Comparison of ENCODE assay signal across 9 mouse cellular contexts in the genomic region with DNA sequence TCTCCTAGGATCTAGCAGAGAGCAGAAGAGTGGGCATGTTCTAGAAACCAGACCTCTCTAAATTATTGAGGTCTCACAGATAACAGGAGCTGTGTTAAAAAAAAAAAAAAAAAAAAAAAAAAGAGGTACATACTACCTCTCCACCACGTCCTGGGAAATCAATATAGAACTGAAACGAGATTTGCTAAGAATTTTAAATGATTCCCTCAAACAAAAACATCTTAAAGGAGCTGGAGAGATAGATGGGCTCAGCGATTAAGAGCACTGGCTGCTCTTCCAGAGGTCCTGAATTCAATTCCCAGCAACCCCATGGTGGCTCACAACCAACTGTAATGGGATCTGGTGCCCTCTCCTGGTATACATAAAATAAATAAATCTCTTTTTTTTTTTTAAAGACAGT. TPM values are rescaled to one million over a fixed set of nuclear protein-coding genes. Genes with fewer than 3 reads are reported as not detected.
DNase-seq lines count a peak whose midpoint lies in the region; ATAC-seq and TF ChIP-seq lines count a peak whose summit lies in the region.
"Had no signal": no experiment of that assay in that cellular context is flagged by ENCODE, and none has a peak within 500 bp of the region (broad histone marks: within the 10 kb centered on the region; RNA-seq: fewer than 3 reads in every experiment).

No protein-coding gene starts in this region.

- peak overlapping the region; percentile 53 for H3K4me2 ChIP-seq in CH12.LX (ENCODE audit: insufficient read depth, low read depth, poor library complexity, severe bottlenecking)
- H3K4me2 ChIP-seq in forebrain, embryonic 15.5 days (replicated peaks), result peak overlapping the region; percentile 56
- peak overlapping the region; percentile 90 for H3K4me2 ChIP-seq in liver, embryonic 16.5 days (ENCODE audit: low read depth, low read length)

- no peak; the same call in 1 of the 2 replicates for TF ChIP-seq RAD21 in CH12.LX (IDR thresholded peaks at IDR 0.05; ENCODE audit: low read depth, low read length)

- peaks cover 0 to 4% of the 10 kb centered on the region in 2 experiments for H3K36me3 ChIP-seq in CH12.LX (replicated peaks in 1 of 2; ENCODE audit: control insufficient read depth in 1 of 2, insufficient read depth in 1 of 2, low read length in 1 of 2)
- H3K36me3 ChIP-seq in forebrain, embryonic 15.5 days, result no peaks in the 10 kb centered on the region
- H3K36me3 ChIP-seq in liver, embryonic 16.5 days (ENCODE audit: control insufficient read depth, insufficient read depth), result no peaks in the 10 kb centered on the region

- intact Hi-C loops in heart, postnatal 10 days (cut with DNase I), result no loop called here
- intact Hi-C loops in left cerebral cortex, postnatal 4 days (cut with DNase I), result no loop called here

- DNase-seq in heart, adult 11 months, result peak; percentile 56
- no peak for DNase-seq in heart, postnatal 10 days
- no peak for DNase-seq in CH12.LX (ENCODE audit: extremely low read depth)
- DNase-seq in ovary, postnatal 36 days (ENCODE audit: low spot score), result no peak
- DNase-seq in layer of hippocampus, adult 8-10 months (ENCODE audit: low spot score in 2 of 2), result no peak
- no peak for DNase-seq in left cerebral cortex, postnatal 4 days
- DNase-seq: gastrocnemius, postnatal 25 days had no signal

- dilution Hi-C loops in CH12.LX (cut with MboI; ENCODE audit: extremely low pct_ligation_motif_present, extremely low pct_unique_long_range_greater_than_20kb, low sequenced_read_pairs), result no loop called here

- WGBS in forebrain, embryonic 15.5 days, result 71% methylated on average over 3 of the region's 3 CpGs
- 51% methylated on average over 3 of the region's 3 CpGs for WGBS in liver, embryonic 16.5 days (ENCODE audit: insufficient replicate concordance)

- TF ChIP-seq EP300 in CH12.LX (IDR thresholded peaks at IDR 0.05; ENCODE audit: low read length), result no peak

- peak overlapping the region; percentile 67; the same call in 1 of the 2 replicates for H3K27ac ChIP-seq in CH12.LX (ENCODE audit: insufficient read depth, low read depth)
- peak overlapping the region; percentile 96 for H3K27ac ChIP-seq in forebrain, embryonic 15.5 days (replicated peaks)
- H3K27ac ChIP-seq in liver, embryonic 16.5 days (ENCODE audit: low read length), result peak overlapping the region; percentile 87

- H3K27me3 ChIP-seq in CH12.LX (replicated peaks), result no peaks in the 10 kb centered on the region
- H3K27me3 ChIP-seq in forebrain, embryonic 15.5 days, result no peaks in the 10 kb centered on the region
- H3K27me3 ChIP-seq in liver, embryonic 16.5 days (ENCODE audit: control insufficient read depth, insufficient read depth, low read depth, low read length), result no peaks in the 10 kb centered on the region

- H3K9me3 ChIP-seq in CH12.LX (replicated peaks; ENCODE audit: low read length), result no peaks in the 10 kb centered on the region
- no peaks in the 10 kb centered on the region for H3K9me3 ChIP-seq in forebrain, embryonic 15.5 days
- H3K9me3 ChIP-seq in liver, embryonic 16.5 days (replicated peaks; ENCODE audit: control insufficient read depth, low read length), result no peaks in the 10 kb centered on the region

- no peak for TF ChIP-seq POLR2A in CH12.LX (IDR thresholded peaks at IDR 0.05; ENCODE audit: low read depth, low read length)

- peaks cover 0 to 28% of the 10 kb centered on the region in 2 experiments; a peak in 2 of 4 replicates for H3K4me1 ChIP-seq in CH12.LX (ENCODE audit: control insufficient read depth in 1 of 2, insufficient read depth in 2 of 2)
- H3K4me1 ChIP-seq in forebrain, embryonic 15.5 days, result peaks cover 22% of the 10 kb centered on the region
- H3K4me1 ChIP-seq in liver, embryonic 16.5 days (ENCODE audit: control insufficient read depth, low read depth, low read length), result peaks cover 11% of the 10 kb centered on the region

- H3K4me3 ChIP-seq in CH12.LX (replicated peaks in 1 of 3; ENCODE audit: low read depth in 2 of 3, low read length in 2 of 3, poor library complexity in 1 of 3), result peak overlapping the region; percentile 60 to 75 (median 75)
- peak overlapping the region; percentile 80 for H3K4me3 ChIP-seq in forebrain, embryonic 15.5 days
- H3K4me3 ChIP-seq in liver, embryonic 16.5 days (ENCODE audit: low read depth, low read length), result peak overlapping the region; percentile 76

- peak overlapping the region; percentile 79 for H3K9ac ChIP-seq in CH12.LX (ENCODE audit: insufficient read depth, low read depth)
- peak overlapping the region; percentile 67; the same call in 1 of the 2 replicates for H3K9ac ChIP-seq in forebrain, embryonic 15.5 days (replicated peaks)
- H3K9ac ChIP-seq in liver, embryonic 16.5 days (ENCODE audit: low read depth, low read length), result peak overlapping the region; percentile 79

- ATAC-seq in forebrain, embryonic 15.5 days (replicated peaks), result no peak
- ATAC-seq in liver, embryonic 16.5 days (ENCODE audit: low read depth), result no peak

- in situ Hi-C loops in CH12.LX (cut with MboI; ENCODE audit: low pct_ligation_motif_present, low pct_unique_long_range_greater_than_20kb, low sequenced_read_pairs), result no loop called here

- TF ChIP-seq CTCF in CH12.LX (conservative IDR thresholded peaks at IDR 0.05 in 1 of 2, IDR thresholded peaks at IDR 0.05 in 1 of 2; ENCODE audit: low read depth in 2 of 2, low read length in 2 of 2), result 0 out of 4 replicates have a peak, but pooled peaks of 1 of the 2 experiments have one; percentile 18

- peaks cover 26% of the 10 kb centered on the region for H3K79me2 ChIP-seq in CH12.LX (replicated peaks; ENCODE audit: control insufficient read depth, extremely low read depth, insufficient read depth, poor library complexity, severe bottlenecking)

TF ChIP-seq in CH12.LX, 34 proteins besides CTCF, POLR2A, EP300 and RAD21:
- TF ChIP-seq SMC3 (IDR thresholded peaks at IDR 0.05; ENCODE audit: low read depth, low read length), result 0 out of 2 replicates have a peak, but pooled peaks have one; percentile 3
- TF ChIP-seq ZNF384 (IDR thresholded peaks at IDR 0.05; ENCODE audit: low read depth, low read length), result peak; percentile 79
- TF ChIP-seq JUN (IDR thresholded peaks at IDR 0.05; ENCODE audit: insufficient read depth, low read depth, low read length), result no peak

RNA-seq across cellular contexts. Expression of a gene that starts 1.1 kb away (rescaled TPM):
- 10 to 100 TPM; 55.2 to 58.0 TPM for total RNA-seq in heart, postnatal 10 days (2021)
- total RNA-seq in CH12.LX (2012; rRNA removed), result 13.2 and 18.3 TPM in 2 replicates
- 20.3 and 23.7 TPM in 2 replicates for total RNA-seq in CH12.LX (2014; rRNA removed)
- 26.1 and 38.5 TPM in 2 replicates for polyA plus RNA-seq in CH12.LX (2012; ENCODE audit: insufficient read length, low read depth)
- 52.9 and 54.1 TPM in 2 replicates for polyA plus RNA-seq in forebrain, embryonic 15.5 days (2015; fragmentation: Nextera tagmentation; extraction: Ambion mirVana)
- polyA plus RNA-seq in liver, embryonic 16.5 days (2015; fragmentation: Nextera tagmentation; extraction: Ambion mirVana), result 24.8 and 25.2 TPM in 2 replicates
- 10 to 100 TPM; 29.8 to 36.9 (median 33.5) TPM for total RNA-seq in layer of hippocampus, adult 8-10 months (2022)
- 10 to 100 TPM; 36.7 to 39.0 TPM for total RNA-seq in left cerebral cortex, postnatal 4 days (2021)

RNA-seq across cellular contexts. Expression of a gene that starts 1.1 kb away (rescaled TPM):
- 10 to 100 TPM; 39.9 to 40.5 TPM for total RNA-seq in heart, postnatal 10 days (2021)
- total RNA-seq in CH12.LX (2012; rRNA removed), result 24.6 and 27.3 TPM in 2 replicates
- 23.9 and 25.0 TPM in 2 replicates for total RNA-seq in CH12.LX (2014; rRNA removed)
- 34.3 and 37.1 TPM in 2 replicates for polyA plus RNA-seq in CH12.LX (2012; ENCODE audit: insufficient read length, low read depth)
- polyA plus RNA-seq in forebrain, embryonic 15.5 days (2015; fragmentation: Nextera tagmentation; extraction: Ambion mirVana), result 24.2 and 24.7 TPM in 2 replicates
- 14.0 and 14.5 TPM in 2 replicates for polyA plus RNA-seq in liver, embryonic 16.5 days (2015; fragmentation: Nextera tagmentation; extraction: Ambion mirVana)
- 10 to 100 TPM; 41.6 to 49.2 (median 45.3) TPM for total RNA-seq in layer of hippocampus, adult 8-10 months (2022)
- 10 to 100 TPM; 39.4 to 41.2 TPM for total RNA-seq in left cerebral cortex, postnatal 4 days (2021)

RNA-seq across cellular contexts. Expression of a gene that starts 44.8 kb away (rescaled TPM):
- 10 to 100 TPM; 40.8 to 42.2 TPM for total RNA-seq in heart, postnatal 10 days (2021)
- total RNA-seq in CH12.LX (2012; rRNA removed), result 17.1 and 22.7 TPM in 2 replicates
- total RNA-seq in CH12.LX (2014; rRNA removed), result 9.6 and 12.2 TPM in 2 replicates
- 109 and 118 TPM in 2 replicates for polyA plus RNA-seq in CH12.LX (2012; ENCODE audit: insufficient read length, low read depth)
- polyA plus RNA-seq in forebrain, embryonic 15.5 days (2015; fragmentation: Nextera tagmentation; extraction: Ambion mirVana), result 16.7 and 19.6 TPM in 2 replicates
- 49.5 and 56.3 TPM in 2 replicates for polyA plus RNA-seq in liver, embryonic 16.5 days (2015; fragmentation: Nextera tagmentation; extraction: Ambion mirVana)
- total RNA-seq in layer of hippocampus, adult 8-10 months (2022), result 10 to 100 TPM; 23.5 to 41.9 (median 32.6) TPM
- total RNA-seq in left cerebral cortex, postnatal 4 days (2021), result 10 to 100 TPM; 11.3 to 12.3 TPM

RNA-seq across cellular contexts. Expression of a gene that starts 56.5 kb away (rescaled TPM):
- total RNA-seq in heart, postnatal 10 days (2021), result 10 to 100 TPM; 23.4 to 30.7 TPM
- total RNA-seq in CH12.LX (2012; rRNA removed) (8.9 and 10.2 TPM in 2 replicates), CH12.LX (2014; rRNA removed) (21.0 and 26.6 TPM in 2 replicates)
- 23.9 and 24.1 TPM in 2 replicates for polyA plus RNA-seq in CH12.LX (2012; ENCODE audit: insufficient read length, low read depth)
- 9.6 and 11.1 TPM in 2 replicates for polyA plus RNA-seq in forebrain, embryonic 15.5 days (2015; fragmentation: Nextera tagmentation; extraction: Ambion mirVana)
- 15.8 and 16.2 TPM in 2 replicates for polyA plus RNA-seq in liver, embryonic 16.5 days (2015; fragmentation: Nextera tagmentation; extraction: Ambion mirVana)
- 10 to 100 TPM; 68.2 to 77.4 (median 69.8) TPM for total RNA-seq in layer of hippocampus, adult 8-10 months (2022)
- 10 to 100 TPM; 43.5 to 45.7 TPM for total RNA-seq in left cerebral cortex, postnatal 4 days (2021)
